Mouse (Mus musculus): Measurements from ENCODE around the gene Fis1. TPM values are rescaled to one million over a fixed set of nuclear protein-coding genes. Genes with fewer than 3 reads are reported as not detected.

The Fis1 gene
- 271 and 306 TPM in 2 replicates for polyA plus RNA-seq (2016; fragmentation: Nextera tagmentation; extraction: Ambion mirVana)

GRCm38 (mm10) chr5:136953015-136953414 is at the start of gene Fis1:
Gene Fis1, plus strand, starts transcription at chr5:136953275.
- peak within 1 kb of the TSS; percentile 90 for H3K27ac ChIP-seq (replicated peaks)
- H3K4me3 ChIP-seq: peak within 1 kb of the TSS; percentile 84
- peaks cover 28% of the 10 kb centered on the region for H3K36me3 ChIP-seq
- no peaks in the 10 kb centered on the region for H3K9me3 ChIP-seq (replicated peaks)
- H3K27me3 ChIP-seq (ENCODE audit: low read depth, poor library complexity, severe bottlenecking): no peaks in the 10 kb centered on the region
- DNase-seq (ENCODE audit: low spot score): peak; percentile 98
- H3K4me1 ChIP-seq: peaks cover 13% of the 10 kb centered on the region
- under 1% methylated on average over 23 of the region's 23 CpGs for WGBS

DNA sequence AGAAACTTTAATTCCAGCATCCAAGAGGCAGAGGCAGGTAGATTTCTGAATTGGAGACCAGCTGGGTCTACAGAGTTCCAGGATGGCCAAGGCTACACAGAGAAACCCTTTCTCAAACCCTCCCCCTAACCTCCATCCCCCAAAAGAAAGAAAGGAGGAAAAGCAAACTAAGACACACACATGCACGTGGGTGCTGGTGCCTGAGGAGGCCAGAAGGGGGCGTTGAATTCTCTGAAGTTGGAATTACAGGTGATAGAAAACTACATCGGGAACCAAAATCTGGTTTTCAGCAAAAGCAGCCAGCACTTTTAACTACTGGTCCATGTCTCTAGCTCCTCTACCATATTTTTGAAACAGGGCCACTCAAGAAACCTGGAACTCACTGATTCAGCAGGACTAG is 48.5 kb upstream of the Fis1 start:
- no peak overlapping the region for H3K4me3 ChIP-seq
- no peaks in the 10 kb centered on the region for H3K27me3 ChIP-seq (ENCODE audit: low read depth, poor library complexity, severe bottlenecking)
- WGBS: 60% methylated on average over 3 of the region's 3 CpGs
- no peaks in the 10 kb centered on the region for H3K36me3 ChIP-seq
- DNase-seq (ENCODE audit: low spot score): no peak
- no peak overlapping the region for H3K27ac ChIP-seq (replicated peaks)
- peaks cover 17% of the 10 kb centered on the region for H3K4me1 ChIP-seq
- no peaks in the 10 kb centered on the region; the same call in 1 of the 2 replicates for H3K9me3 ChIP-seq (replicated peaks)

GRCm38 (mm10) chr5:136905630-136906029 is 47.4 kb upstream of the Fis1 start:
- H3K27me3 ChIP-seq (ENCODE audit: low read depth, poor library complexity, severe bottlenecking): no peaks in the 10 kb centered on the region
- no peaks in the 10 kb centered on the region; the same call in 1 of the 2 replicates for H3K9me3 ChIP-seq (replicated peaks)
- H3K36me3 ChIP-seq: 0 out of 2 replicates have a peak, but pooled peaks cover under 1% of the 10 kb centered on the region
- H3K27ac ChIP-seq (replicated peaks): no peak overlapping the region
- 54% methylated on average over 7 of the region's 7 CpGs for WGBS
- H3K4me3 ChIP-seq: no peak overlapping the region
- DNase-seq (ENCODE audit: low spot score): peak; percentile 28
- peaks cover 13% of the 10 kb centered on the region for H3K4me1 ChIP-seq

DNA sequence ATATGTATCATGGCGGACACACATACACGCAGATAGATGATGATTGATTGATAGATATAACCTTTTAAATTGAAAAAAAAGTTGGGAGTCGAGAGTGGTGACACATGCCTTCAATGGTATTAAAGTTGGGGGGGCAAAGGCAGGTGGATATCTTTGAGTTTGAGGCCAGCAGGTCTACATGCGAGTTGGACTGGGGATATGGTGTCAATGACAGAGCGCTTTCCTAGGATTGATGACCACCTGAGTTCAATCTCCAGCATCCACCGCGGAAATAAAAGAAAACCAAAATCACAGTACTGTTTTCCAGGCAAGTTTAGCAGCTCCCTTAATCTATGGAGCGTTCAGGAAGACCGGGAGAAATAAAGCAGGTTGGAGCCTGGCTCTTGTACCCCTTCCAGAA is 45.5 kb upstream of the Fis1 start:
- WGBS: 44% methylated on average over 9 of the region's 9 CpGs
- peaks cover 13% of the 10 kb centered on the region for H3K4me1 ChIP-seq
- peak overlapping the region; percentile 86 for H3K27ac ChIP-seq (replicated peaks)
- DNase-seq (ENCODE audit: low spot score): no peak
- no peaks in the 10 kb centered on the region; the same call in 1 of the 2 replicates for H3K9me3 ChIP-seq (replicated peaks)
- no peaks in the 10 kb centered on the region for H3K27me3 ChIP-seq (ENCODE audit: low read depth, poor library complexity, severe bottlenecking)
- peak overlapping the region; percentile 72 for H3K4me3 ChIP-seq
- peaks cover 20% of the 10 kb centered on the region for H3K36me3 ChIP-seq

DNA sequence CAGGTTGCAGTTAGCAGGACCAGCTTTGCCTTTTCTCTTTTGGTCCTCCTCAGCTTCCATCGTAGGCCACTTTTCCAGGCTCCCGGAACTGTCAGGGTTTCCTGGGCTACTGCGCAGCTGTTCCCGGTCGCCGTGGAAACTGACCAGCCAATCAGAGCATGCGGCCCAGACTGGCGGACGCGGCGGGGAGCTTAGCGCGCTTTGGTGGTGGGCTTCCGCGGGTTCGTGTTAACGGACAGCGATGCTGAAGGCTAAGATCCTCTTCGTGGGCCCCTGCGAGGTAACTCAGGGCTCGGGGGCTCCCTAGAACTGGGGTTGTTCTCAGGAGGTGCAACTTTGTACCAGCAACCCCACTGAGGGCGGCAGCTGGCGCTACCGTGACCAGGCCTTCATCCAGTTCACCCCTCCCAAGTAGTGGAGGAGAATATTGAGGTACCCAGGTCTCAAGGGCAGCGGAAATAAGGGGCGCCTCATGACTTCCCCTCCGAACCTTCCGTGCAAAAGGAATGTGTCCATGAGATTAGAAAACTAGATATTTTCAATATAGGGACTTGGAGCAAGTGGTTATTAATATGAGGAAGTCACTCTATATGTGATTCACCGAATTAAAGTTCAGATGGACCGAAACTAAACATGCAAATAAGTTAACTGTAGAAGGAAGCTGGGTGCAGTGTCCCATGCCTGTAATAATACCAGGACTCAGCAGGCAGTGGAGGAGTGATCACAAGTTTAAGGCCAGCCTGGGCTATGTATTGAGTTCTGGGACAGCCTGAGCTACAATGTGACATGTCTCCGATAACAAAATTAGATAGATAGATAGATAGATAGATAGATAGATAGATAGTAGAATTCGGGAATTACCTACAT is 44.9 kb upstream of the Fis1 start, which contains the start of gene Ift22:
Gene Ift22 (plus strand): TSS at position 160 of the 867 bp plus-strand sequence.
- DNase-seq (ENCODE audit: low spot score): peak; percentile 94
- H3K4me1 ChIP-seq: peaks cover 13% of the 10 kb centered on the region
- H3K36me3 ChIP-seq: peaks cover 26% of the 10 kb centered on the region
- peak within 1 kb of the TSS; percentile 86 for H3K27ac ChIP-seq (replicated peaks)
- H3K9me3 ChIP-seq (replicated peaks): no peaks in the 10 kb centered on the region; the same call in 1 of the 2 replicates
- H3K4me3 ChIP-seq: peak within 1 kb of the TSS; percentile 72
- H3K27me3 ChIP-seq (ENCODE audit: low read depth, poor library complexity, severe bottlenecking): no peaks in the 10 kb centered on the region
- 10% methylated on average over 32 of the region's 32 CpGs for WGBS

DNA sequence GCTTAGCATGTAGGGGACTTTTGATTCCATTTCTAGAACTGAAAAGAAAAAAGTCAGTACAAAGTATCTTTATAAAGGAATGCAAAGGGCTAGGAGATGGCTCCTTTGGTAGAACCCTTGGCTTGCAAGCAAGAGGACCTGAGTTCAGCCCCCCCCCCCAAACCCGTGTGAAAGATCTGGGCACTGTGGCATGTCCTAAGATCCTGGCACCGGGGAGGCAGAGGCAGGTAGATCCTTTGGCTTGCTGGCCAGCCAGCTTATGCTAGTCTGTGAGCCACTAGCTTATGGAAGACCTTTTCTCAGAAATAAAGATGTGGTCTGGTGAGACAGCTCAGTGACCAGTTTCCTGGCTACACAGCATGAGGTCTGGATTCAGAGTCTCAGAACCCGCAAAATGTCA is 38.9 kb upstream of the Fis1 start:
- DNase-seq (ENCODE audit: low spot score): no peak
- Histone ChIP-seq H3K9me3 (replicated peaks) (no peaks in the 10 kb centered on the region), H3K4me3 (no peak overlapping the region), H3K27me3 (ENCODE audit: low read depth, poor library complexity, severe bottlenecking) (no peaks in the 10 kb centered on the region), H3K4me1 (peaks cover 3% of the 10 kb centered on the region), H3K36me3 (peaks cover 41% of the 10 kb centered on the region), H3K27ac (replicated peaks) (no peak overlapping the region)
- WGBS: 89% methylated on average over 3 of the region's 3 CpGs

GRCm38 (mm10) chr5:136917613-136918242 is 35.3 kb upstream of the Fis1 start:
- peaks cover 8% of the 10 kb centered on the region for H3K4me1 ChIP-seq
- no peak overlapping the region for H3K27ac ChIP-seq (replicated peaks)
- DNase-seq (ENCODE audit: low spot score): no peak
- H3K4me3 ChIP-seq: no peak overlapping the region
- no peaks in the 10 kb centered on the region for H3K27me3 ChIP-seq (ENCODE audit: low read depth, poor library complexity, severe bottlenecking)
- 95% methylated on average over 8 of the region's 8 CpGs for WGBS
- peaks cover 20% of the 10 kb centered on the region for H3K36me3 ChIP-seq
- H3K9me3 ChIP-seq (replicated peaks): no peaks in the 10 kb centered on the region

GRCm38 (mm10) chr5:136918655-136919472 is 34.2 kb upstream of the Fis1 start:
- Histone ChIP-seq H3K9me3 (replicated peaks) (no peaks in the 10 kb centered on the region), H3K27ac (replicated peaks) (peak overlapping the region; percentile 82), H3K4me1 (peaks cover 8% of the 10 kb centered on the region), H3K4me3 (peak overlapping the region; percentile 65), H3K36me3 (peaks cover 9% of the 10 kb centered on the region), H3K27me3 (ENCODE audit: low read depth, poor library complexity, severe bottlenecking) (no peaks in the 10 kb centered on the region)
- DNase-seq (ENCODE audit: low spot score): peak; percentile 80
- 4% methylated on average over 38 of the region's 38 CpGs for WGBS

DNA sequence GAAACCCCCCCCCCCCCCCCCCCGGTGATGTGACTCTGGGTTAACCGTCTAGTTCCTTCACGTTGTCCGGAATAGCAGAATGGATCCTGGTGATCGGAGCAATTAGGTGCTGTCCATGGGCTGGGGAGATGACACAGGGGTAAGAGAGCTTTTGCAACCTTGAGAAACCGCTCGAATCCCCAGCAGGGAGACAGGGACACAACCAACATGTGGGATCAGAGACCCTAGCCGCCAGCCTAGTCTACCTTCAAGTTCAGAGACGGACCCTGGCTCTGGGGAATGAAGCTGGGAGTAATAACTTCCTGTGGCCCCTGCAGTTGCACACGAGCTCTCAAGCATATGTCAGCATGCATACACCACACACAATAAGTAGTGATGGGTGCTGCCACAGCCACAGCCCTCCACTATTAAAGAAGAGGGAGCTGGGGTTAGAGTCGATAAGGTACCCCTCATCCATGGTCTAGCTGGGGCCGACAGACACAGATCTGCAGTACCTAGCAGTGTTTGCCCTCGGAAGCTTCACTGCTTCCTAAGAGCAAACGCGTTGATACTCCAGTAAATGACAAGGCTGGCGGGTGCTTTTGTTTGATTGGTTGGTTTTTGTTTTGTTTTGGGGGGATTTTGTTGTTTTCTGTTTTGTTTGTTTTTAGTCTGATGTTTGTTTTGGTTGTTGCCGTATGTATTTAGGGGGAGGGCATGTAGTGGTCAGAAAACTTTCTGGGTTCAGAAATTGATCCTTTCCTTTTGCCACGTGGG is 33.4 kb upstream of the Fis1 start:
- Histone ChIP-seq H3K4me1 (peaks cover 8% of the 10 kb centered on the region), H3K4me3 (peak overlapping the region; percentile 65), H3K27ac (replicated peaks) (peak overlapping the region; percentile 82), H3K9me3 (replicated peaks) (no peaks in the 10 kb centered on the region), H3K27me3 (ENCODE audit: low read depth, poor library complexity, severe bottlenecking) (no peaks in the 10 kb centered on the region), H3K36me3 (no peaks in the 10 kb centered on the region)
- DNase-seq (ENCODE audit: low spot score): peak; percentile 23
- 26% methylated on average over 18 of the region's 18 CpGs for WGBS

- Histone ChIP-seq H3K9me3 (replicated peaks) (no peaks in the 10 kb centered on the region), H3K27ac (replicated peaks) (no peak overlapping the region), H3K36me3 (peaks cover 15% of the 10 kb centered on the region), H3K4me1 (peaks cover 8% of the 10 kb centered on the region), H3K27me3 (ENCODE audit: low read depth, poor library complexity, severe bottlenecking) (no peaks in the 10 kb centered on the region), H3K4me3 (no peak overlapping the region)
- no peak for DNase-seq (ENCODE audit: low spot score)
- WGBS: 87% methylated on average over 9 of the region's 9 CpGs
Observed at GRCm38 (mm10) chr5:136922830-136923229, 30.2 kb upstream of the Fis1 start.

- Histone ChIP-seq H3K27me3 (ENCODE audit: low read depth, poor library complexity, severe bottlenecking) (no peaks in the 10 kb centered on the region), H3K4me1 (peaks cover 8% of the 10 kb centered on the region), H3K27ac (replicated peaks) (no peak overlapping the region), H3K4me3 (no peak overlapping the region), H3K36me3 (peaks cover 15% of the 10 kb centered on the region), H3K9me3 (replicated peaks) (no peaks in the 10 kb centered on the region)
- DNase-seq (ENCODE audit: low spot score): no peak
- WGBS: 76% methylated on average over 7 of the region's 7 CpGs
Observed at GRCm38 (mm10) chr5:136923751-136924478, 29.2 kb upstream of the Fis1 start.

Data from midbrain, embryonic 10.5 days (tissue).